Mouse (Mus musculus) right cerebral cortex, postnatal 36 days (tissue): Measurements from ENCODE around the gene Cdh3.

ENCODE experiments used
- DNase-seq, 2 experiments: peaks; one replicate each; pipeline ENCODE4 v3.0.0; 2022; ENCODE audit warnings: low spot score in 2 of 2, mixed read lengths in 1 of 2

The Cdh3 gene

DNA sequence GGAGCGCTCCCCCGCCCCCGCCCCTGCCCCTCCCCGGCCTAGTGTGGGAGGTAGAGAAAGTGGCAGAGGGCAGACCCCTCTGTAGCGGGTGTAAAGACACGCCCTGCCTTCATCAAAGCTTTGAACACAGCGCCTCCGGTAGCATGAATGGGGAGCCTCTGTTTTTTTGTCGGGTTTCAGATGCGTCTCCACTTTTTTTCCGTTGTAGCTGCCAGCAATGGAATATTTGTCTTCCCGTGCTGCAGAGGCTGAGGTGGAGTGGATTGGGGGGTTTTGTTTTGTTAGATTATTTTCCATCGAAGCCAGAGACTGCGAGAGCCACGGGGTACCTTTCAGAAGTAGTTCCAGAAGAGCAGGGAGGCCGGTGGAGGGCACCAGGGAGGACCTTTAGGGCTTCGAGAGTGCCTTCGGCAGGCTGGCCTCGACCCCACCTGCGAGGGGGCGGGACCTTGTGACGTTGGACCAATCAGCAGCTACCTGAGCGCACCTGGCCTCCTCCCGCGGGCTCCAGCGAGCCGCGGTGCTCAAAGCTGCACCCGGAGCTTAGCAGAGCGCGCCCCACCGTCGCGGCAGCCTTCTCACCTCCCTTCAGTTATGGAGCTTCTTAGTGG is at the start of gene Cdh3:
Gene Cdh3 (plus strand): TSS at position 527 of the 611 bp plus-strand sequence.
- no peak for DNase-seq

DNA sequence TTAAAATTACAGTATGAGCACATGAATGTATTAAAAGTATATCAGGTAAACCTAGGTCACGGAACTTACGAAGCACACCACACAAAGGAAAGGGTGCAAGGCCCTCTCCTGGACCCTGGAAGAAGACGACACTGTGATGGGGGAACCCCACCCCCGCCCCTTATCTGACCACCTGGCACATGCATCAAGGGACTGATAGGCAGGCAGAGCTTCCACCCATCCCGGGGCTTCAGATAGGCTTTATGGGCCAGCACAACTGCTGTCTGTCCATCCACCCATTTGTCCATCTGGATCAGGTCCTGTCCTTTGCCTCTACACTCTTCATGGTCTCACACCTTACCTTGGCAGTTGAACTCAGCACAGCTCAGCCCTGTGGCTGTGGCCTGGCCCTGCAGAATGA is 48.6 kb upstream of the Cdh3 start:
- DNase-seq, result no peak

DNA sequence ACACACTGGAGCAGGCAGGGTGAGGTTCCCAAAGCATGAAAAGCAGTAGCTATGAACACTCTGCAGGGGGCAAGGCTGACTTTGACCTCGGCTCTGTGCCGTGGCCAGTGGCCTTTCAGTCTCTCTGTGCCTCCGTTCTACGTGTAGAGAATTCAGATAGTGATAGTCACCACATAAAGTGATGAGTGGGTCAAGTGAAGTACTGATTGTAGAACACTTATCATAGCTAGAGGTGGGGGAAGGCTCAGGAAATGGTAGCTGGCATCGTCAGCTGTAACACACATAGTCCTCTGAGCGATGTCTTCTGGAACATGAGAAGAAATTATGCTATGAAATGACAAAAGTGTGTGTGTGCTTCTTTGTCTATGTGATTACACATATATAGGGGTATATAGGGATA is 46.9 kb upstream of the Cdh3 start:
- no peak for DNase-seq

DNA sequence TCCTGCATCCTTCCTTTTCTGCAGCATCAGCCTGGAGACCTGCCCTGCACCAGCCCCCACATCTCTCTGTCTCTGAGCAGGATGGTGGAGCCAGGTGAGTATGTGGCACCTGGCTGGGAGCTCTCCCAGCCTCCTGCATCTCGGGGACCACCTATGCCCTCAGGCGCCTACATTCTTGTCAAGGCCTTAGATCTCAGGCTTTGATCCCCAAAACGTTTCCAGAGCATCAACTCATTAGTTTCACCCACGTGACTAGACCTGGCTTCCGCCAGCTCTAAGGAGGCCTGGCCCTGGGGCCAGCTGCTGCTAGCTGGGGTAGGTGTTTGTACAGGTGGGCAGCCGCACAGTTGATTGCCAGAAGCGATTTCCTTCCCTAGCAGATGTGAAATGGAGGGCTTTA is 41.2 kb upstream of the Cdh3 start:
- no peak for DNase-seq

DNA sequence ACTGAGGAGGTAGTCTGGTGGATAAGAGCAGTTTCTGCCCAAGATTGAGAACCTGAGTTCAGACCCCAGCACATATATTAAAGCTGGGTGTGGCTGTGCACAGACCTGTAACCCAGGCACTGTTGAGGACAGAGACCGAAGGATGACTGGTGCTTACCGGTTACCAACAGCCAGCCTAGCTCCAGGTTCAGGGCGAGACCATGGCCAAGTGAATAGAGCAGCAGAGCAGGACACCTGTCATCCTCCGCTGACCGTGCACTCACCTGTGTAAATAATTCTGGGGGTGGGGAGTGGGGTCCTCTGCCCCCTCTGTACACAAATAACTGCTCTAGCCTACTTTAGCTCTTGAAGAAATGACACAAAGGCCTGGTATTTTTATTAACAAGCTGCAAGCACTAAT is 36.7 kb upstream of the Cdh3 start:
- DNase-seq, result no peak

DNA sequence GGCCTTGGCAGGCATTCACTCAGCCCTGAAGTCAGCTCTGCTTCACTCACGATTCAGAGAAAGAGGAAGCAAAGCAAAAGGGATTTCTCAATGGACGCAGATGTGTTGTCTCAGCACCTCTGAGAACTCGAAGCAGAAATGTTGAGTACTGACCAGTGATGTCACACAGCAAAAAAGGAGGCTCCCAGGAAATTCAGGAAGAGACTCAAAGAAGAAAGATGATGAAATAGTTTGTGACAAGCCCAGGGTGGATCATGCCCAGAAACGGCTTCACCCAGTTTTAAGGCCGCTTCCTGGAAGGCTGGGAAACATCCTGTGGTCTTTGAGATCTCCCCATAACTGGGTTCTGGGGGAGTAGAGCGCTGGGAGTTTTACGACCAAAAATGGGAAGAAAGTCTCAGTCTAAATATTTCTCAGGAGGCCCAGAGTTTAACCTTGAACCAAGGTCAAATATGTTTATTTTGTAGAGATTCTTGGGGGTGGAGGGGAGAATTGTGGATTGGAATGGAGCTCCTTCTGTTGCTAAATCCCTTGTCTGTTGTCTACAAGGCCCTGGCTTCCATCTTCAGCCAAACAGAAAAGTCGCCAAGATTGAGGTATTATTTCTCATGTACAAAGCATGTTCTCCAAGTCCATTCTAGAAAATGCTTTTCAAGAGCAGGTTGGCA is 10.5 kb upstream of the Cdh3 start, which contains the start of gene 6030452D12Rik:
Gene 6030452D12Rik (plus strand): TSS at position 505 of the 668 bp plus-strand sequence.
- DNase-seq, result no peak

DNA sequence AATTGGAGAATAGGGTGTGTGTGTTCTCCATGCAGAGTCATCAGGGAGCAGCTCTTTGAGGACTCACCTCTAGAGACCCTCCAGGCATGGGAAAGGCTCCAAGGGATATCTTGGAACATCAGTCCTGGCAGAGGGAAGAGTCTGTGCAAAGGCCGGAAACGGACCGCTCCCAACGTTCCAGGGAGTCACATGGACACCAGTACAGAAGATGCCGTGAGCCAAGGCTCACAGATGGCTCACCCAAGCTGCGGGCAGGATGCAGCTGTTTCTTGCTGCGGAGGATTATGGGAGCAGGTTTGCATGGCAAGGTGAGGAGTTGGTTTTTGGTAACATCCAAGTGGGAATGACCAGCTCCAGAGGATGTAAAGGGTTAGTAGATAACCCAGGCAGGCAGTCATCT is 6.5 kb upstream of the Cdh3 start:
- DNase-seq, result no peak

DNA sequence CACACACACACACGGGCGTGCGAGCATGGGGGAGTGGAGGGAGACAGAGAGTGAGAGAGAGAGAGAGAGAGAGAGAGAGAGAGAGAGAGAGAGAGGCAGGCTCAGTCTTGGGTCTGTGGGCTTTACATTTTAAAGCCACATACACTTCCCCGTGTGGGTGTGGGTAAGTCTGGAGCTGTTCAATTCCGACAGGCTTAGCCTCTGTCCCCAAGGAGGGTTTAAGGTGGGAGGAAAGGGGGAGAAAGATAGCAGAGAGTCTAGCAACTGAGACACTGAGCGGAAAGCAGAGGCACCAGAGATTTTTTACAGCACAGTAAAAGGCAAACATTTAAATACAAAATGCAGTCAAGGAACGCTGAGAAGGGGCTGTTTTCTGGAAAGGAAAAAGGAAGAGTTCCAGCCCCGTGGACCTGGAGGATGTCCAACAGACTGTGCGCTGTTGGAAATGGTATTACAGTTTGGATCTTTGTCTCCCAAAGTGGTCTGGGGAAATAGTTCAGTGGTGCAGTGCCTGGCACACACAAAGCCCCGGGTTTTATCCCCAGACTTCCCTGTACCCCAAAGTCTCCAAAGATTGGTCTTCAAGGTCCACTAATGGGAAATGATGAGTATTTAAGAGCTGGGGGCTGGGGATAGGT is 5.2 kb upstream of the Cdh3 start:
- no peak for DNase-seq

DNA sequence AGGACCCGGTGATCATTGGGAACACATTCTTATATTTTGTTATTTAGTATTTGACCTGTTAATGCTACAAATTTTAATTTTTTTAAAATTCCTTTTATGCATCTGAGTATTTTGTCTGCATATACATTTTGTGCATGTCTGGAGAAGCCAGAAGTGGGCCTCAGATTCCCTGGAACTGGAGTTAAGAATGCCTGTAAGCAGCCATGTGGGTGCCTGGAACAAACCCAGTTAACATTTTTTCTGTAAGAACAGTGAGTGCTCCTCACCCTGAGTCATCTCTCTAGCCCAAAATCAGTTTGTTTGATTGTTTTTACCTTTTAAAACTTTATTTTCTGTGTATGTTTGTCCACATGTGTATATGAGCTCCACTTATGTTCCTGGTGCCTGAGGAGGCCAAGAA is 4.6 kb upstream of the Cdh3 start:
- no peak for DNase-seq

DNA sequence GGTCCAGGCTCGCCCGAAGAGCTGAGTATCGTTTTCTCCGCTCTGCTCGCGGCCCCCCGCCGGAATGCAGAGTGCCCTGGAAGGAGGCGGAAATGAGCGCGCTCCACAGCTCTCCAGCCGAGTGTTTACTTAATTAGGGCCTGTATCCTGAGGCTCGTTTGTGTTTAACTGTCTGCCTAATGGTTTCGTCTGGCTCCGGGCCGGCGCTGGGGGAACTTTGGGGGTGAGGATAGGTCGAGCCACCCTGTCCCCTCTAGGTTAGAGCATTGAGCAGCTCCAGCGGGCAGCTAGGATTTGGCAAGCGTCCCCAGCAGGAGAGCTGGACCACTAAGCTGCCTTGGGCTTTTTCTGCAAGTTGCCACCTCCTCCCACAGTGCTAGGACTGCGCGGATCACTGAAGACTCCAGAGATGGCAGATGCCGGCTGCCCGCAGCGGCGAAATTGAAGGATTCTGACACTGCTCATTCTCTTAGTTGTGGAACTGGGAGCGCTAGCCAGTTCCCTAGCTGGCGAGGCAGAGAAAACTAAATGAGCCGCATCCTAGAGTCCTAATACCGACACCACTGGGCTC is 2.8 kb upstream of the Cdh3 start:
- DNase-seq, result peak; percentile 14 to 15

DNA sequence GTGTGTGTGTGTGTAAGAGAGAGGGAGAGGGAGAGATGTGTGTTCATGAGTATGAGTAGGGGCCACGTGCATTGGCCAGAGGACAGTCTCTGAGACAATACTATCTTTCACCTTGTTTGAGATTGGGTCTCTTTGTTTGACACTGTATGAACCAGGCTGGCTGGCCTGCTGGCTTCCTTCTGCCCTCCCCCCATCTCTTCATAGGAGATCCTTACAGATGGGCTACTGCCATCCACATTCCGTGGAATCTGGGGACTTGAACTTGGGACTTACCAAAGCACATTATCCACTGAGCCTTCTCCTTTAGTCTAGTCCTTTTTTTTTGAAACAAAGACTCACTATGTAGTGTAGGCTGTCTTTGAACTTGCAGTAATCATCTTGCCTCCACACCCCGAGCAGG is 2.2 kb upstream of the Cdh3 start:
- DNase-seq, result no peak

DNA sequence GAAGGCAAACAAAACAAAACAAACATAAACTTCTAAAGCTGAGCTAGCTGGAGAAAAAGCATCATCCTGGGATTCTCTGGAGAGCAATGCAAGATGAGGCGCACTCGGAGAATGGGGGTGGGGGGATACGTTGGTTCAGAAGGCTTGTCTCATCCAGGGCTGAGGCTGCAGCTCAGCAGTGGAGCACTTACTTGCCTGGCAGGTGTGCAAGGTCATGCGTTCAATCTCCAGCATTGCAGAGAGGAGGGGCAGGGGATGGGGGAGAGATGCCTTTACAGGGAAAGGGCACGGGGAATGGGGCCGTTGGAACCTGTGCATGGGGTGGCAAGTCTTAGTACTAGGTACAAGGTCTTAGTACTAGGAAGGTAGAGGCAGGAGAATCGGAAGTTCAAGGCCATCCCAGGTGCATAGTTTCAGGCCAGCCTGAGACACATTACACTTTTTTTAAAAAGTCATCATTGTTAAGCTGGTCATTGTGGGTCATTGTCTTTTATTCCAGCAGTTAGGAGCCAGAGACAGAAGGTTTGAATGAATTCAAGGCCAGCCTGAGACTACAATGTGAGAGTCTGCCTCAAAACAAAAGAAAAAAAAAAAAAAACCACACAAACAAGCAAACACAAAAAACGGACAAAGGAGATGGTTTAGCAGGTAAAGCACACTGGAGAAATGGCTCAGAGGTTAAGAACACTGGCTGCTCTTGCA is 1.5 kb upstream of the Cdh3 start:
- no peak for DNase-seq

DNA sequence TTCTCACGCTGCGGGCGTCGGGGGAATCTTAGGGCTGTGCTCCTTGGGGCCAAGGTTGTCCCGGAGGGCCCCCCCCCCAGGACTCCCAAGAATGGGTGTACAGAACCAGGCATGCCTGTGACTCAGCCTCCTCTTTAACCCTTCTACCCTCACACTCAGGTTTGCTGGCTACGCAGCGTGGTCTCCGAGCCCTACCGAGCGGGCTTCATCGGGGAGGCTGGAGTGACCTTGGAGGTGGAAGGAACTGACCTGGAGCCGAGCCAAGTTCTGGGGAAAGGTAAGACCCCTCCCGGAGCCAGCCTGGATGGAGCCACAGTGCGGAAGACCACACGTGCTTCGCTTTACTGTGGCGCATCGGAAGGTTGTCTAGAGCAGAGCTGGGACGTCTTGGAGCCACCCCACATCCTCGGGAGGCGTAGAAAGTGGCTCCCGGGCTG is 392 bp downstream of the Cdh3 start:
- DNase-seq, result no peak

DNA sequence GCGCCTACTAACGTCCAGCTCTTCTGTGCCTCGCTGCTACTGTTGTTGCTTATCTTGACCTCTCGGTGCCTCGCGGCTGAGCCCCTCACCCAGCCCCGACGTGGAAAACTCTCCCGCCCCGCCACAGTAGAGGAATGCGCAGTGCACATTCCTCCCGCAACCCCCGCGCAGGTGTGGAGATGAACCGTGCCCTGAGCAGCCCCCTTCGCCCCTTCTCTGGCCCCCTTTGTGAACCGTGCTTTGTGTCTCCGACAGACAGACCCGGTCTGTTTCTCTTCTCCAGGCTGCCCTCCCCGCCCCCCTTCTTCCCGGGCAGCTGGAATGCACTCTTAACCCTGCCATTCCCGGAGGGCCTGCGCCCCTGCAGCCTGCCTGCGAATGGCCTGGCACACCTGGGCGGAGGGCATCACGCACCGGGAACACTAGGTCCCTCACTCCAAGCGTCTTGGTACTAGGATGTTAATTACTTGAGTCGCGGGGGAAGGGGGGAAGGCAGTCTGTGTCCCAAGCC is 895 bp downstream of the Cdh3 start:
- DNase-seq, result no peak

DNA sequence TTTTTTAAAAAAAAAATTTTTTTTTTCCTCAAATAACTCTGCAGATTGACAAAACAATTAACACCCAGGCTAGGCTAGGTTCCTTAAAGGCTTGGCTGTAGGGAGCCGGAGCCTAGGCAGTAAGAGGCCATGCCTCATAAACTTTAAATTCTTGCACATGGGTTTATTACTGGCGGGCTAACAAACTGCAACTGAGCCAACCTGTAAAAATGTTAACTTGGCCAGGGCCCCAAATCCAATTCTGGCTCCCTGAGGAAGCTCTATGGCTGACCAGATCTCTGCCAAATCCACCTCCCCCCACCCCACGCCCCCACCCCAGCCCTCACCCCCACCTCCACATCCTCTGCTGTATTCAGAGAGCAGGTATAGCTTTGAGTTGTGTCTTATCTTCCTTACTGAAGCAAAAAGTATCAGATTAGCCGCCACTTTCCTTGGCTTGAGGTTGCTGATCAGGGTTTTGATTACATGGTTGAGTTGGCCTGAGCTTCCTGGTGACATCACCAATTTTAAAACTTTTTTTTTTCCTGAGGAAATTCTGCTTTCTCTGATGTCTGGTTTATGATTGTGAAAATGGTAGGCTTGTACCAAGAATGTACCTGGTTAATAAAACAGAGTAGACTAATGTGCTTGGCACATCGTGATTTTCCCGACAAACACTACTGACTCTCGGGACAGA is 1.9 kb downstream of the Cdh3 start:
- DNase-seq, result no peak

DNA sequence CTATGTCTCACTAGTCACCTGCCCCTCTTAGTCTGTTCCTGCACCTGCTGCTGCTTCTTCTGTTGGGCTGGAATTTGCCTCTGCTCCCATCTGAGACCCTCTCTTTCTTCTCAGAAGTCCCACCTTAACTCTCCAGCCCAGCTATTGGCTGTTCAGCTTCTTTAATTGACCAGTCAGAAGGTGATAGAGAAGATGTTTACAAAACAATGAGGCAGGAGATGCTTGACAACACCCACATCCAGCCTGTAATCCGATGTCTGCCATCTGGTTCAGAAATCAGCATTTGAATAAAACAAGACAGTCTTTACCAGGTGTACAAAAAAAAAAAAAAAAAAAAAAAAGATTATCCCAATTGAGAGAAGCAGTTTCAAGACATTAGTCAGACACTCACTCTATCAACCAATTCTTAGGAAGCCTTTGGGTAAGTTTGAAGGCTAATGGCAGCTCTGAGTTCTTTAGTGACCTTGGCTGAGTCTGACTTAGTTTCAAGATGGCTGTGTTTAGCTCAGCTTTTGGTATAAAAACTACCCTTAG is 5.3 kb downstream of the Cdh3 start:
- no peak for DNase-seq

DNA sequence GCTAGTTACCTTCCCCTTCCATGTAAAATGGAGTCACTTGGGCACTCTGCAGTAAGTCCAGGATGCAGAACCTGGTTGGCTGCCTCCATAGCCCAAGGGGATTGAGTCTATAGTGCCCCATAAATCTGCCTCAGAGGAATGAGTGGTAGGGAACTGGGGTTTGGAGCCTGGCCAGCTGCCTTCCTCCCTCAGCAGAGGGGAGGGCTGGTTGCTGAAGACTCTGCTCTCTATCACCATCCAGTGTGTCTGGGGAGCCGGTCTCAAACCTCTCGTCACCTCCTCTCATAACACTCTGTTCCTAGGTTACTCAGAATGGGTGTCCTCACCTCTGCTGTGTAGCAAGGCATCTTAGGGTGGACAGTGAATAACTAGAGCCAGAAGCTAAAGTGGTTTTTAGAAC is 5.9 kb downstream of the Cdh3 start:
- no peak for DNase-seq

DNA sequence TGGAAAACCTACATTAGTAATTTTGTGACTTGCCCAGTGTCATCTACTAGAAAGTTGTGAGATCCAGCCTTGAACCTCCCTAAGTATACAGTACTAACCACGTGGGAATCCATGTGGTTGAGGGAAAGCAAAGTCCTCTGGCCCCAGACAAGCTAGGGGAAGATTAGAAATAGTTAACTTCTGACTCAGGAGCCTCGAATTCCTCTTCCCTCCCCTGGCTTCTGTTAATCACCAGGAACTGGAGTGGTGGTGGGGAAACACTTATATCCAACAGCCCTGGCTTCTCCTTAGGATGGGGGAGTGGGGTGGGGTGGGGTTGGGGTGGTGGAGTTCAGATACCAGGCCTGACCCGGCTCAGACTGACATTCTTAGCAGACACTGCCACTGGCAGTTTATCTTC is 8.1 kb downstream of the Cdh3 start:
- no peak for DNase-seq

DNA sequence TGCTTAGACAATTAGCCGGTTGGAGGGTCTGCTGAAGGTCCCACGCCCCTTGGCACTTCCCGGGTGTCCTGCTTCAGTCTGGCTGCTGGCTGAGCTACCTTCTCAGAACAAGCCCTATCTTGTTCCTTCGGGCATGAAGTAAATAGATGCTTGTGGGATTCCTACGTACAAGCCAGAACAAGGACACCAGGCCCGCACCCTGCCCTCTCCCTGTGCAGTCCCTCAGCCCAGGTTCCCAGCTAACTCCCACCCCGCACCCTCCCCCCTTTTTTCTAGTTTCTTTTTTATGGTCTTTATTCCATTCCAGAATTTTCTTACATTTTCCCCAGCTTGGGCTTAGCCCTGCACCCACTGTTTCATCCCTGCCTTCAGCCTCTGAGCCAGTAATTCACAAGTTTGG is 9.9 kb downstream of the Cdh3 start:
- no peak for DNase-seq

DNA sequence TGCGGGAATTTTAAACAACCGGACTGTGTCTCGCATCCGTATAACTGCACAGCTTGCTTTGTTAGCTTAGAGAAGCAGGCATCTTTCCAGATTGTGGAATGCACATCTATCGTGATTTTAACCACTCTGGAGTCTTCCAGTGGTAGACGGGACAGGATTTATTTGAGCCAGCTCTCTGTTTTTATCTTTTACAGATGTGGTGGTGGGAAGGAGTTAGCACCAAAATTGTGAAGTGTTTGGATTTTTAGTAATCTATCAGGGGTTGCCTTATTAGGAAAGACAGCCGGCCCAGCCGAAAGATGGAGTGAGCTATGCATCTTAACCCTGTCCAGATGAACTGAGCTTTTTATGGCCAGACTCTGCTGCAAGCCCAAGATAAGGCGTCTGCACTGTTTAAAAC is 11.2 kb downstream of the Cdh3 start:
- no peak for DNase-seq

DNA sequence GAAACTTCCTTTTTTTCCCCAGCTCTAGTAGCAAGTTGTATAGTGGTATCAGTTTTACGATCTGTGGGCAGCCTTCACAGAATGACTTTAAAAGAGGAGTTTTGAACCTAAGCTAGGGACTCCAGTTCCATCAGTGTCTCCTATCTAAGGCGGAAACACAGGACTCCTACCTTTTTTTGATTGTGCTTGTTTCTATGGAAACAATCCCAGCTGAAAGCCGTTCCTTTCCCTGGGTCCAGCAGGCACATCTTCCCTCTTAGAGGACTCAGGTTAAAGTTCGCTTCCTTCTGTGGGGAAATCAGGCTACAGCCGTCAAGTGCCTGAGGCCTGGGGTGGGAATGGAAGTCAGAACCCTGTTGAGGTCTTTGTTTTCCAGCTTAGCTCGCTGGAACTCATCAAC is 16.0 kb downstream of the Cdh3 start:
- DNase-seq, result no peak
